Mouse (Mus musculus) ES-E14 (cell line): ENCODE measurements around the gene Hnrnpa1.

Source experiments
- CHD2 ChIP-seq: IDR thresholded peaks from 2 replicates; pipeline ENCODE4 v1.6.1; 2014; ENCODE audit warnings: mild to moderate bottlenecking, low read depth, low read length, inconsistent platforms
- ZNF384 ChIP-seq: IDR thresholded peaks from 2 replicates; pipeline ENCODE4 v1.6.1; 2012; ENCODE audit warnings: low read depth, low read length, inconsistent platforms

- no peak for TF ChIP-seq CHD2
- no peak for TF ChIP-seq ZNF384
Measured at GRCm38 (mm10) chr15:103245616-103246015, 5.4 kb downstream of the Hnrnpa1 start.
